Mouse (Mus musculus) heart, embryonic 13.5 days (tissue): ENCODE results near the gene Hmgcl. TPM values are rescaled to one million over a fixed set of nuclear protein-coding genes. Genes with fewer than 3 reads are reported as not detected.
A peak's percentile ranks its signal among the peaks of the same experiment; 100 is the strongest.

Experiments used
- ATAC-seq: fragments of 200-750 bp; cut with Nextera tagmentation; 2 replicates; pipeline ENCODE4 v1.8.0; 2017; ENCODE audit warnings: moderate TSS enrichment; ENCODE audit not compliant: insufficient number of reproducible peaks, low FRiP score, low TSS enrichment; ENCODE audit errors: extremely low read depth
- H3K27ac ChIP-seq: fragments of 300-500 bp; sonication (generic); replicated peaks from 2 replicates; pipeline ENCODE4 v1.5.1; 2015; ENCODE audit warnings: moderate library complexity, mild to moderate bottlenecking, inconsistent platforms
- H3K27me3 ChIP-seq: fragments of 300-500 bp; sonication (generic); replicated peaks from 2 replicates; pipeline ENCODE4 v1.6.1; 2015; ENCODE audit warnings: mild to moderate bottlenecking, inconsistent platforms
- H3K36me3 ChIP-seq: fragments of 300-500 bp; sonication (generic); 2 replicates; pipeline ENCODE4 v1.6.1; 2015; ENCODE audit warnings: mild to moderate bottlenecking, inconsistent platforms
- H3K4me1 ChIP-seq: fragments of 300-500 bp; sonication (generic); 2 replicates; pipeline ENCODE4 v1.6.1; 2015; ENCODE audit warnings: inconsistent platforms
- H3K4me2 ChIP-seq: fragments of 300-500 bp; sonication (generic); 2 replicates; pipeline ENCODE4 v1.6.1; 2015; ENCODE audit warnings: inconsistent platforms, mild to moderate bottlenecking, moderate library complexity
- H3K4me3 ChIP-seq: fragments of 300-500 bp; sonication (generic); 2 replicates; pipeline ENCODE4 v1.5.1; 2015; ENCODE audit warnings: moderate library complexity, mild to moderate bottlenecking, inconsistent platforms
- H3K9ac ChIP-seq: fragments of 300-500 bp; sonication (generic); 2 replicates; pipeline ENCODE4 v1.6.1; 2015; ENCODE audit warnings: inconsistent platforms, mild to moderate bottlenecking, moderate library complexity
- H3K9me3 ChIP-seq: fragments of 300-500 bp; sonication (generic); 2 replicates; pipeline ENCODE4 v1.6.1; 2016; ENCODE audit warnings: inconsistent platforms
- WGBS: fragments of 180-500 bp; shearing (Covaris S2); methylation state at CpG from one replicate; pipeline ENCODE4 v1.1.7; 2015; ENCODE audit warnings: mixed read lengths; 5-methylcytosine and 5-hydroxymethylcytosine counted together
- polyA plus RNA-seq: library from polyadenylated mRNA; unstranded; fragments of >200 nt; fragmentation: Nextera tagmentation; extraction: Ambion mirVana; gene quantifications from 2 replicates; pipeline ENCODE4 v1.2.1, GENCODE M21; 2015

Hmgcl gene
- polyA plus RNA-seq, 1 experiment from 2014 or later, result 73.0 TPM

DNA sequence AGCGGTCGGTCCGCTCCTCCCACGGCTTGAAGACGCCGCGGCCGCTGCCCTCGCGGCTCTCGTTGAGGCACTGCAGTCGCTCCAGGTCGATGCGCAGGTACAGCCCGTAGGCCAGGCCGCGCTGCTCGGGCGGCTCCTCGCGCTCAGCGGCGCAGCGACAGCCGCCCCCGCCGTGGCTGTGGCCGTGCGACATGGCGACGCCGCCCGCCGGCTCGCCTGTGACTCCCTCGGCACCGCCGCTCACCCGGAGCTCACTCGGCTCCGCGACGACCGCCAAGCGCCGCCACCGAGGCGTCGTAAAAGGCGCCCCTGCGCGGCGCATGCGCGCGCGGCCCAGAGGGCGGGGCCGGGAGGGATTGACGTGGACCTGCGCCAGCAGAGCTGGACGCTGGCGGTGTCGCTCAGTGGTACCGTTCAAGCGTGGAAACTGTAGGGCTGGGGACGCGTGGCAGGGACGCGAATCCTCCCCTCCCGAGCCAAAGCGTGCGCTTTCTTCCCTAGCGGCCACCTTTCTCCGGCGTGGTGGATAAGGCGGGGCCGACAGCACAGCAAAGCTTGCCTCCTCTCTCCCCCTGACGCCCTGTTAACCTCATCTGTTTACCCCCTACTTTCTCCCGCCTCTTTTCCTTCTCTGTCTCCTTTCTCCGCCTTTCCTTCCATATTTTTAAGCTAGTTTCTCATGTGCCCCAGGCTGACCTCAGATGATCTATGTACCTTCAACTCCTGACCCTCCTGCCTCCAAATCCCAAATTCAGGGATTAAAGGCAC, 40.9 kb downstream of the Hmgcl start, which contains the start of gene Pithd1:
Gene Pithd1 (minus strand): TSS at position 322 of the 768 bp plus-strand sequence.
- no peaks in the 10 kb centered on the region for H3K27me3 ChIP-seq
- H3K4me3 ChIP-seq, result peak within 1 kb of the TSS; percentile 91
- peak; percentile 90 for ATAC-seq
- H3K4me2 ChIP-seq, result peak within 1 kb of the TSS; percentile 96
- peak within 1 kb of the TSS; percentile 91 for H3K27ac ChIP-seq
- H3K4me1 ChIP-seq, result peaks cover 24% of the 10 kb centered on the region
- peaks cover 34% of the 10 kb centered on the region for H3K36me3 ChIP-seq
- under 1% methylated on average over 81 of the region's 81 CpGs for WGBS
- 0 out of 2 replicates have a peak, but pooled peaks cover 4% of the 10 kb centered on the region for H3K9me3 ChIP-seq
- peak within 1 kb of the TSS; percentile 98 for H3K9ac ChIP-seq

- WGBS, result 70% methylated on average over 9 of the region's 9 CpGs
These were observed 41.5 kb downstream of the Hmgcl start for GRCm38 (mm10) chr4:135987714-135988113.

GRCm38 (mm10) chr4:135993941-135994340, 47.7 kb downstream of the Hmgcl start:
- Histone ChIP-seq H3K9ac (no peak overlapping the region), H3K4me2 (no peak overlapping the region), H3K9me3 (peaks cover 13% of the 10 kb centered on the region), H3K36me3 (no peaks in the 10 kb centered on the region), H3K27me3 (no peaks in the 10 kb centered on the region), H3K4me3 (no peak overlapping the region), H3K27ac (no peak overlapping the region), H3K4me1 (no peaks in the 10 kb centered on the region)
- 91% methylated on average over 6 of the region's 6 CpGs for WGBS
- ATAC-seq, result no peak

More at GRCm38 (mm10) chr4:135987714-135988113, 41.5 kb downstream of the Hmgcl start:
- peak overlapping the region; percentile 91 for H3K4me3 ChIP-seq
- ATAC-seq, result no peak
- H3K36me3 ChIP-seq, result peaks cover 28% of the 10 kb centered on the region
- H3K4me2 ChIP-seq, result peak overlapping the region; percentile 96
- 0 out of 2 replicates have a peak, but pooled peaks cover 4% of the 10 kb centered on the region for H3K9me3 ChIP-seq
- H3K27me3 ChIP-seq, result no peaks in the 10 kb centered on the region
- peaks cover 24% of the 10 kb centered on the region for H3K4me1 ChIP-seq
- H3K9ac ChIP-seq, result peak overlapping the region; percentile 98
- H3K27ac ChIP-seq, result peak overlapping the region; percentile 91

DNA sequence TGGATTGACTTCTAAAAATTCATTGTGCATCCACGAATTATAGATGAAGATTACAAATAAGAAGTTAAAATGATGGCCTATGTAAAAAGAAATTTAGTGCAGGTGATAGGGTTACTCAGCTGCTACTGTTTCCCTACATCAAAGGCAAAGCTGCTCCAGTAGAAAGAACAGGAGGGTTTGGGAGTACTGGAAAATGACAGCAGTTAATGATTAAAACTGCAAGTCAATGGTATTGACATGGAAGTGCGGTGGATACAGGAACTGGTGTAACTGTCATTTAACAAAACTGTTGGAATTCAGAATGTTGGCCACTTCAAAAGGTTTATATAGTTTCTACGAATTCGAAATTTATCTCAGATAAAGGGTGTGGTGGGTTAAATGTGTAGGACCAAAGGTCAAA, 48.9 kb downstream of the Hmgcl start:
- whole genome bisulfite sequencing, result 77% methylated on average over 4 of the region's 4 CpGs
- no peaks in the 10 kb centered on the region for H3K4me1 ChIP-seq
- no peak overlapping the region for H3K27ac ChIP-seq
- H3K27me3 ChIP-seq, result no peaks in the 10 kb centered on the region
- H3K4me2 ChIP-seq, result no peak overlapping the region
- no peak overlapping the region for H3K4me3 ChIP-seq
- no peaks in the 10 kb centered on the region for H3K36me3 ChIP-seq
- no peak for ATAC-seq
- peaks cover 13% of the 10 kb centered on the region for H3K9me3 ChIP-seq
- H3K9ac ChIP-seq, result no peak overlapping the region

DNA sequence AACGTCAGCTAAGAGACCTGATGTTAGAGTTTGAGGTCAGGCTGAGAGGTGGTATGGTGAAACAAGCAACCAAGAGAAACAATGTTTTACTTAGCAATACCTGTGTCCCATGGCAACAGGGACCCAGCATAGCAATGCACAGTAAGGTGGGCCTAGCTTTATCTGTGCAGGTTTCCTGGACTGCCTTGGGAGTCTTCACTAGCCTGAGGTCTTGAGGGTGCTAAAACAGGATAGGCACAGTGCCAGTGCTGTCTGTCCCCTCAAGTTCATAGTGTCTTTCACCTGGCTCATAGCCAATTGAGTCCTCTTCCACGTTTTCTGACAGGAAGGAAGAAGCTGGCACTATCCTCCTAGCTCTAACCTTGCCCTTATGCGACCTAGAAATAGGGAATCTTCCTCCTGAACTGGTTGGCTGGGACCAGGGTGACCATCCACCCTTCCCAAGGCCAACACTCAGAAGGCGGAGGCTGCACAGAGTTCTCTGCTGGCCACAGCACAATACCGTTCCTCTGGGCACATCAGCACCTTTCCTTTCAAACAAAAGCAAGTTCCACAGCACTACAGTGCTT, 57.9 kb downstream of the Hmgcl start:
- H3K4me3 ChIP-seq, result no peak overlapping the region
- peaks cover 80% of the 10 kb centered on the region for H3K36me3 ChIP-seq
- no peak overlapping the region for H3K4me2 ChIP-seq
- no peaks in the 10 kb centered on the region for H3K9me3 ChIP-seq
- no peaks in the 10 kb centered on the region for H3K27me3 ChIP-seq
- H3K27ac ChIP-seq, result no peak overlapping the region
- ATAC-seq, result no peak
- no peaks in the 10 kb centered on the region for H3K4me1 ChIP-seq
- WGBS, result 72% methylated on average over 5 of the region's 5 CpGs
- no peak overlapping the region for H3K9ac ChIP-seq

- ATAC-seq, result no peak
- Histone ChIP-seq H3K4me3 (no peak overlapping the region), H3K9me3 (no peaks in the 10 kb centered on the region), H3K4me2 (no peak overlapping the region), H3K36me3 (peaks cover 87% of the 10 kb centered on the region), H3K9ac (no peak overlapping the region), H3K27me3 (no peaks in the 10 kb centered on the region), H3K4me1 (no peaks in the 10 kb centered on the region), H3K27ac (no peak overlapping the region)
- WGBS, result 93% methylated on average over 2 of the region's 2 CpGs
These were observed 58.7 kb downstream of the Hmgcl start for GRCm38 (mm10) chr4:136004921-136005320.

GRCm38 (mm10) chr4:136006821-136007220, 60.6 kb downstream of the Hmgcl start:
- WGBS, result 91% methylated on average over 3 of the region's 3 CpGs
- H3K9ac ChIP-seq, result no peak overlapping the region

GRCm38 (mm10) chr4:136008782-136009447, 62.7 kb downstream of the Hmgcl start:
- no peaks in the 10 kb centered on the region for H3K27me3 ChIP-seq
- no peaks in the 10 kb centered on the region for H3K9me3 ChIP-seq
- H3K4me3 ChIP-seq, result no peak overlapping the region
- no peak overlapping the region for H3K9ac ChIP-seq
- H3K36me3 ChIP-seq, result peaks cover 94% of the 10 kb centered on the region
- no peak overlapping the region for H3K4me2 ChIP-seq
- WGBS, result 95% methylated on average over 8 of the region's 8 CpGs
- no peaks in the 10 kb centered on the region for H3K4me1 ChIP-seq
- H3K27ac ChIP-seq, result no peak overlapping the region
- no peak for ATAC-seq

More at GRCm38 (mm10) chr4:136006821-136007220, 60.6 kb downstream of the Hmgcl start:
- Histone ChIP-seq H3K4me3 (no peak overlapping the region), H3K4me2 (no peak overlapping the region), H3K9me3 (no peaks in the 10 kb centered on the region), H3K27ac (no peak overlapping the region), H3K27me3 (no peaks in the 10 kb centered on the region), H3K36me3 (peaks cover 96% of the 10 kb centered on the region), H3K4me1 (no peaks in the 10 kb centered on the region)
- no peak for ATAC-seq

GRCm38 (mm10) chr4:136010586-136010985, 64.3 kb downstream of the Hmgcl start:
- Histone ChIP-seq H3K27me3 (no peaks in the 10 kb centered on the region), H3K27ac (no peak overlapping the region), H3K36me3 (peaks cover 82% of the 10 kb centered on the region), H3K9ac (no peak overlapping the region), H3K4me2 (no peak overlapping the region), H3K9me3 (no peaks in the 10 kb centered on the region), H3K4me3 (no peak overlapping the region), H3K4me1 (no peaks in the 10 kb centered on the region)
- no peak for ATAC-seq
- 90% methylated on average over 4 of the region's 4 CpGs for WGBS
